Comparison of ENCODE assay signal across 16 mouse cellular contexts in the genomic region with DNA sequence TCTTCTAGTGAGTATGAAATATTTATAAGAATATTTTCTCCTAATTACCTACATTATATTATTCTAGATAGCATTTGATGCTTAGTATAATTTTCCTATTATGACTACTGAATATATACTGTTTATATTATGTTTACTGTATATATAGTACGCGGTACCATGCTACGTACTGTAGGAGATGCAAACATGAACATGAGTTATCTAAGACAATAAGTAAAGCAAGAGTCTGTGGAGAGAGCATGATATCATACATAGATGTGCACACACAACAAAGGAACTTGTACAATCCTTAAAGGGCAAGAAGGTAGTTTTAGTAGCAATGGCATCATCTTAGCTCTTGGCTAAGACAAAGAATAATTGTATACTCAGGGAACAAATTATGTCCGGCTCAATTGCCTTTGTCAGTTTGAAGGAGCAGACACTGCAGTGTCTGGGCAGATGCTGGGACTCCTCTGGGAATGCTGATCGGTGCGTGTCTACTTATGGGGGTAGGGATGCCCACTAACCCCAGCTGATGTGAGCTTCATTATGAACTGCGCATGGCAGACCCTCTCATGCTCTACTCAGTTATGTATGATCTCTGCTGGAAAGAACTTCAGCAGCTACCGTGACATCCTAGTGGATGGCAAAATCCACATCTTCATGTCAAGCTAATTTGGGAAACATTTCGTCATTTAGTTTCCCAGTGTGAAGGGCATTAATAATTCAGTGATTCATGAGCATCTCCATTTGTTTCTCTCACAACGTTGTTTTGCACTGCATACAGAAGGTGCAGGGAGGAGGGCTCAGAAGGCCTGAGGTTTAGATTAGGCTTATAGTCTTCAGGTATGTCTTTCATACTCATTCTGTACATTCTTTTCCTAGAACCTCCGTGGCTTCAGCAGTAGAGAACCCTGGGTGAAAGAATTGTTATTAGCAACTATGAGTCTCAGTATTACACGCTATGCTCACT.
DNase-seq lines count a peak whose midpoint lies in the region; ATAC-seq and TF ChIP-seq lines count a peak whose summit lies in the region.
"Had no signal": no experiment of that assay in that cellular context is flagged by ENCODE, and none has a peak within 500 bp of the region (broad histone marks: within the 10 kb centered on the region; RNA-seq: fewer than 3 reads in every experiment).

No protein-coding gene starts in this region.

- no peak overlapping the region for H3K4me3 ChIP-seq in forebrain, postnatal 0 days (ENCODE audit: low read depth, low read length)
- H3K4me3 ChIP-seq in forebrain, embryonic 10.5 days: no peak overlapping the region
- no peak overlapping the region for H3K4me3 ChIP-seq in hindbrain, embryonic 11.5 days (ENCODE audit: low read depth, low read length)
- H3K4me3 ChIP-seq in neural tube, embryonic 14.5 days (ENCODE audit: low read depth, low read length): no peak overlapping the region

- TF ChIP-seq CTCF in forebrain, postnatal 0 days (IDR thresholded peaks at IDR 0.05; ENCODE audit: low read depth): no peak

- no peak overlapping the region for H3K27ac ChIP-seq in forebrain, postnatal 0 days (ENCODE audit: low read depth, low read length)
- H3K27ac ChIP-seq in forebrain, embryonic 10.5 days: no peak overlapping the region
- H3K27ac ChIP-seq in hindbrain, embryonic 11.5 days (ENCODE audit: low read depth, low read length): peak overlapping the region; percentile 79
- peak overlapping the region; percentile 28; the same call in 1 of the 2 replicates for H3K27ac ChIP-seq in neural tube, embryonic 14.5 days (ENCODE audit: low read depth, low read length)

- no peaks in the 10 kb centered on the region for H3K9me3 ChIP-seq in forebrain, postnatal 0 days (ENCODE audit: low read length)
- no peaks in the 10 kb centered on the region for H3K9me3 ChIP-seq in forebrain, embryonic 10.5 days
- no peaks in the 10 kb centered on the region for H3K9me3 ChIP-seq in hindbrain, embryonic 11.5 days (ENCODE audit: control insufficient read depth, low read length)
- no peaks in the 10 kb centered on the region for H3K9me3 ChIP-seq in neural tube, embryonic 14.5 days (ENCODE audit: control insufficient read depth, low read length)

- ATAC-seq in forebrain, postnatal 0 days: peak; percentile 27; the same call in 1 of the 2 replicates
- ATAC-seq in hindbrain, embryonic 11.5 days (ENCODE audit: low FRiP score): peak; percentile 92
- peak; percentile 72; the same call in 1 of the 2 replicates for ATAC-seq in neural tube, embryonic 14.5 days (ENCODE audit: low read depth)
- ATAC-seq: activated CD4-positive, CD25-positive, alpha-beta regulatory T cell, adult 4 months; inflammation-experienced regulatory T-cells, adult 6 months had no signal

- DNase-seq in forebrain, postnatal 0 days: no peak
- DNase-seq in forebrain, embryonic 10.5 days (ENCODE audit: extremely low spot score, low spot score): no peak
- peak; percentile 55 for DNase-seq in hindbrain, embryonic 11.5 days (ENCODE audit: low spot score)
- DNase-seq in mesoderm, embryonic 11.5 days (ENCODE audit: low read depth, low spot score): peak; percentile 35
- no peak for DNase-seq in layer of hippocampus, postnatal 36 days
- no peak for DNase-seq in right cerebral cortex, postnatal 10 days (ENCODE audit: low spot score in 2 of 2)
- DNase-seq: adrenal gland, postnatal 25 days; B cell, adult 2 months; cerebellum, adult 9-11 months; gastrocnemius, postnatal 14 days; kidney, postnatal 4 days; left cerebral cortex, postnatal 4 days; lung, adult 18-20 months had no signal

- 67% methylated on average over 12 of the region's 12 CpGs for WGBS in forebrain, postnatal 0 days
- WGBS in forebrain, embryonic 10.5 days: 88% methylated on average over 12 of the region's 12 CpGs
- WGBS in hindbrain, embryonic 11.5 days: 73% methylated on average over 12 of the region's 12 CpGs
- WGBS in neural tube, embryonic 14.5 days: 56% methylated on average over 12 of the region's 12 CpGs

- no peak overlapping the region for H3K4me2 ChIP-seq in forebrain, postnatal 0 days (ENCODE audit: low read depth)
- H3K4me2 ChIP-seq in hindbrain, embryonic 11.5 days (replicated peaks; ENCODE audit: low read depth, low read length): no peak overlapping the region
- no peak overlapping the region for H3K4me2 ChIP-seq in neural tube, embryonic 14.5 days (ENCODE audit: low read depth, low read length)

- no peaks in the 10 kb centered on the region for H3K27me3 ChIP-seq in forebrain, postnatal 0 days (ENCODE audit: insufficient read depth, low read length)
- no peaks in the 10 kb centered on the region for H3K27me3 ChIP-seq in forebrain, embryonic 10.5 days (ENCODE audit: poor library complexity, severe bottlenecking)
- no peaks in the 10 kb centered on the region for H3K27me3 ChIP-seq in hindbrain, embryonic 11.5 days (ENCODE audit: control insufficient read depth, insufficient read depth, low read length)
- no peaks in the 10 kb centered on the region for H3K27me3 ChIP-seq in neural tube, embryonic 14.5 days (ENCODE audit: control insufficient read depth, insufficient read depth, low read length)

- H3K4me1 ChIP-seq in forebrain, postnatal 0 days (ENCODE audit: insufficient read depth): no peaks in the 10 kb centered on the region
- H3K4me1 ChIP-seq in forebrain, embryonic 10.5 days: no peaks in the 10 kb centered on the region
- H3K4me1 ChIP-seq in hindbrain, embryonic 11.5 days (replicated peaks; ENCODE audit: control insufficient read depth, insufficient read depth, low read length): no peaks in the 10 kb centered on the region
- no peaks in the 10 kb centered on the region for H3K4me1 ChIP-seq in neural tube, embryonic 14.5 days (ENCODE audit: control insufficient read depth, insufficient read depth, low read length)

- H3K36me3 ChIP-seq in forebrain, postnatal 0 days (ENCODE audit: insufficient read depth): no peaks in the 10 kb centered on the region
- H3K36me3 ChIP-seq in forebrain, embryonic 10.5 days (replicated peaks): no peaks in the 10 kb centered on the region
- no peaks in the 10 kb centered on the region for H3K36me3 ChIP-seq in hindbrain, embryonic 11.5 days (ENCODE audit: control insufficient read depth, insufficient read depth, low read length)
- no peaks in the 10 kb centered on the region for H3K36me3 ChIP-seq in neural tube, embryonic 14.5 days (ENCODE audit: control insufficient read depth, insufficient read depth, low read length)

- no peak overlapping the region for H3K9ac ChIP-seq in forebrain, postnatal 0 days
- no peak overlapping the region for H3K9ac ChIP-seq in hindbrain, embryonic 11.5 days (ENCODE audit: low read depth, low read length)
- H3K9ac ChIP-seq in neural tube, embryonic 14.5 days (replicated peaks; ENCODE audit: low read depth, low read length): no peak overlapping the region

Comparison
In these comparisons a context has a peak if more than half of its experiments do, and no peak if none do; other contexts are left out.
1. ATAC-seq: peak in every context shown above with its lines; median percentile 92 in hindbrain, embryonic 11.5 days; 72 in neural tube, embryonic 14.5 days; 27 in forebrain, postnatal 0 days.
2. DNase-seq: peak in hindbrain, embryonic 11.5 days (single experiment) and mesoderm, embryonic 11.5 days (single experiment); none in forebrain, postnatal 0 days (single experiment), forebrain, embryonic 10.5 days (single experiment), layer of hippocampus, postnatal 36 days (0 of 2) and right cerebral cortex, postnatal 10 days (0 of 2).
3. H3K27ac ChIP-seq: peak in hindbrain, embryonic 11.5 days (single experiment) and neural tube, embryonic 14.5 days (single experiment); none in forebrain, postnatal 0 days (single experiment) and forebrain, embryonic 10.5 days (single experiment).